Mouse (Mus musculus) cortical plate, adult 2 months (tissue): ENCODE results near the gene Arhgap17. TPM values are rescaled to one million over a fixed set of nuclear protein-coding genes. Genes with fewer than 3 reads are reported as not detected.

Experiments used
- H3K27ac ChIP-seq: fragments of 200-500 bp; 2 replicates; pipeline ENCODE4 v1.5.1; 2012; ENCODE audit warnings: low read length, control low read depth, inconsistent platforms; ENCODE audit not compliant: insufficient read depth
- H3K4me1 ChIP-seq: fragments of 200-500 bp; 2 replicates; pipeline ENCODE4 v1.6.1; 2011; ENCODE audit warnings: low read length; ENCODE audit not compliant: control insufficient read depth, insufficient read depth
- H3K4me3 ChIP-seq: fragments of 200-500 bp; 2 replicates; pipeline ENCODE4 v1.5.1; 2011; ENCODE audit warnings: mild to moderate bottlenecking, low read length, control low read depth; ENCODE audit not compliant: insufficient read depth
- CTCF ChIP-seq: fragments of 200-500 bp; IDR thresholded peaks from 2 replicates; pipeline ENCODE4 v1.5.1; 2011; ENCODE audit warnings: mild to moderate bottlenecking, control low read depth, low read length; ENCODE audit not compliant: insufficient read depth; ENCODE audit errors: extremely low read depth
- POLR2A ChIP-seq: fragments of 200-500 bp; IDR thresholded peaks from 2 replicates; pipeline ENCODE4 v1.6.1; 2011; ENCODE audit warnings: mild to moderate bottlenecking, low read length, control low read depth; ENCODE audit not compliant: insufficient read depth; ENCODE audit errors: extremely low read depth
- polyA plus RNA-seq: library from polyadenylated mRNA; depleted of rRNA; stranded (reverse); fragments of >200 nt; gene quantifications from 2 replicates; pipeline ENCODE4 v1.2.3, GENCODE M21; 2012; rRNA removed

Gene Arhgap17
- 17.2 and 20.1 TPM in 2 replicates for polyA plus RNA-seq

- H3K4me1 ChIP-seq = peaks cover 10% of the 10 kb centered on the region
- TF ChIP-seq POLR2A = peak; percentile 32; the same call in 1 of the 2 replicates
- no peak for TF ChIP-seq CTCF
- H3K4me3 ChIP-seq = peak within 1 kb of the TSS; percentile 68
- peak within 1 kb of the TSS; percentile 77; the same call in 1 of the 2 replicates for H3K27ac ChIP-seq
These were observed at the start of gene Arhgap17, which contains the start of gene Lcmt1 for GRCm38 (mm10) chr7:123369759-123370481. Gene Arhgap17 (minus strand): TSS chr7:123369915. Gene Lcmt1 (plus strand): TSS chr7:123369784.

GRCm38 (mm10) chr7:123417661-123418060 is 47.9 kb upstream of the Arhgap17 start:
- no peak for TF ChIP-seq POLR2A
- TF ChIP-seq CTCF = no peak
- H3K4me3 ChIP-seq = no peak overlapping the region
- H3K27ac ChIP-seq = no peak overlapping the region
- H3K4me1 ChIP-seq = no peaks in the 10 kb centered on the region

DNA sequence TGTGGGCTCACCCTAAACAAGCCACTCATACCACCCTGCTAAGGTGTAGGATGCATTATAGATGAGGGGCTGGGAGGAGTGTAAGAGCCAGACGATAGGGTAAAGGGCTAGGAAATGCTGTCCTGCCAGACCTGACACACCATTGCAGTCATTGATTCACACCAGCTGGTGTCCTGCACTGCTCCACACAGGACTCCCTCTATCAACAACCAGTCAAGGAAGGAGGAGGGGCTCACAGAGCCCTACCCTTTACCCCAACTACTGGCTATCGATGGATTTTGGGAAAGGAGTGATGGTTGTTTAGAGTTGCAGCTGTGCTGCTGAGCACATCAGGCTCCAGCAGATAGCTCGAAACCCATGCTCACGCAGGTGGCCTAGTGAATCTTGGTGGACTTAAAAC is 47.1 kb upstream of the Arhgap17 start:
- Histone ChIP-seq H3K4me3 (no peak overlapping the region), H3K4me1 (peaks cover 6% of the 10 kb centered on the region), H3K27ac (no peak overlapping the region)
- TF ChIP-seq CTCF = no peak

GRCm38 (mm10) chr7:123412143-123412542 is 42.4 kb upstream of the Arhgap17 start:
- no peak overlapping the region for H3K4me3 ChIP-seq
- H3K27ac ChIP-seq = 0 out of 2 replicates have a peak overlapping the region, but pooled peaks have one; percentile 35
- H3K4me1 ChIP-seq = peaks cover 13% of the 10 kb centered on the region
- TF ChIP-seq POLR2A = no peak
- no peak for TF ChIP-seq CTCF

DNA sequence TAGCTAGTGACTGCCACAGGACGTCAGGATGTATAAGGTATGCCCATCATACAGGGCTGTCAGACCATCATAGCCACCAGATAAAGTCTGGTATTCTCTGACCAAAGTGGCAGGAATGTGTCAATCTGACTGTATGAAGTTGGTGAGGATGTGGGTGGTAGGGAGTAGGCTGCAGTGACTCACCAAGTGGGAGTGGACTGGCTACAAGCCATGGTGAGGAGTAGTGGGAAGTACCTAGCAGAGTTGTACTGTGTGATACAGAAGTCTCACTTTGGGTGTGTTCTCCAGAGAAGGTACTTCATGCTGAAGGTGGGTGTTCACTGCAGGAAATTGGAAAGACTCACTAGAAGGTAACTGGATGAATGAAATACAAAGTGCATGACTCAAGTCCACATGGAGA is 41.4 kb upstream of the Arhgap17 start:
- H3K27ac ChIP-seq = no peak overlapping the region
- no peak overlapping the region for H3K4me3 ChIP-seq
- no peak for TF ChIP-seq POLR2A
- TF ChIP-seq CTCF = no peak
- peaks cover 14% of the 10 kb centered on the region for H3K4me1 ChIP-seq

DNA sequence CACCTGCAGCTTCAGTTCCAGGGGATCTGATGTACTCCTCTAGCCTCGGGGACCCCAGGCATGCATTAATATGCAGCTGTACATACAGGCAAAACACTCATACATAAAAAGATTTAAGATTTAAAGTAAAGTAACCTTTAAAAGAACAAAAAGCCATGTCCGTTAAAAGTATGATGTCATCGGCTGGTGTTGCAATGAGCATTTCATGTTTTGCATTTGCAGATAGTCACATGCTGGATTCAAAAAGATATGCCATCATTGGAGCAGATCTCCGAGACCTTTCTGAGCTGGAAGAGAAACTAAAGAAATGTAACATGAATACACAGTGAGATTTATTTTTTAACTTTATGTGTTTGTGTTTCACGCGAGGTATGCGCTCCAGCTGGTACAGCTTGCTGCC is 40.8 kb upstream of the Arhgap17 start:
- no peak overlapping the region for H3K27ac ChIP-seq
- no peak overlapping the region for H3K4me3 ChIP-seq
- TF ChIP-seq POLR2A (no peak), CTCF (no peak)
- H3K4me1 ChIP-seq = peaks cover 14% of the 10 kb centered on the region

DNA sequence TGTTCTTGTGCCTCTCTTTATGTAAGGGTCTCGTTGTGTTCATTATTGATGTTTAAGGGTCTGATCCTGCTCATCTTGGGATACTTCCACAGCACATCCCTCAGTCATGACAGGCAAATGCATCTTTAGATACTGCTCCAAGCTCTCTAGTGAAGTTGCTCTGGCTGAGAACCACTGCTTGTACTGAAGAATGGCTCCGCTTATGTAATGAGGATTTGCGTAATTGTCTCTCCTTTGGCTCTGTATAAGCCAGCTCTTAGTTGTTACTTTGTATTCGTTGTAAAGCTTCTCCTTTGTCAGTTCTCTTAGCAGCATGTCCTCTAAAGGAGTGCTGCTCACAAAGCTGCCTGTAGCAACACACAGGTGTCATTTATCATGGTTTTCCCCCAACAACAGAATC is 37.3 kb upstream of the Arhgap17 start:
- TF ChIP-seq POLR2A (no peak), CTCF (no peak)
- Histone ChIP-seq H3K4me3 (no peak overlapping the region), H3K4me1 (peaks cover 9% of the 10 kb centered on the region; the same call in 1 of the 2 replicates), H3K27ac (no peak overlapping the region)

- peaks cover 2% of the 10 kb centered on the region; the same call in 1 of the 2 replicates for H3K4me1 ChIP-seq
- H3K27ac ChIP-seq = no peak overlapping the region
- TF ChIP-seq POLR2A (no peak), CTCF (no peak)
These were observed 35.9 kb upstream of the Arhgap17 start for GRCm38 (mm10) chr7:123405619-123406018.

DNA sequence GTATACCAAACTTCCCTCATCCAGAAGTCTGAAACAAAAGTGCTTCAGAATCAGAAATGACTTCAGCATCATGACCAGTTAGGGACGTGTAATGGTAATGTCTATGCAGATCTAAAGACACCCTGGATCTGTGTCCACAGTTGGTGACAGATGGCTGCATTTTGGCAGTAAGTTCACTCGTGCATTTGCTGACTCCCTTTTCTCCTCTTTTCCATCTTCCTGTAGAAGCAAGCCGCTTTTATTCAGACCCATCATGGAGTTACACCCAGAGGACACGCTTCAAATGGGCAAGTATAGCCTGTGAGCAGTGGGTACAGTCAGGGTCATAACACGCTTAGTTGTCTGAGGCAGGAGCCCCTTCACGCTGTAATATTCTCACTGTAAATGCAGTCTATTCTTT is 34.5 kb upstream of the Arhgap17 start:
- Histone ChIP-seq H3K27ac (no peak overlapping the region), H3K4me1 (peaks cover 2% of the 10 kb centered on the region; the same call in 1 of the 2 replicates), H3K4me3 (no peak overlapping the region)
- TF ChIP-seq POLR2A = no peak
- no peak for TF ChIP-seq CTCF

More at GRCm38 (mm10) chr7:123405619-123406018, 35.9 kb upstream of the Arhgap17 start:
- H3K4me3 ChIP-seq = no peak overlapping the region

DNA sequence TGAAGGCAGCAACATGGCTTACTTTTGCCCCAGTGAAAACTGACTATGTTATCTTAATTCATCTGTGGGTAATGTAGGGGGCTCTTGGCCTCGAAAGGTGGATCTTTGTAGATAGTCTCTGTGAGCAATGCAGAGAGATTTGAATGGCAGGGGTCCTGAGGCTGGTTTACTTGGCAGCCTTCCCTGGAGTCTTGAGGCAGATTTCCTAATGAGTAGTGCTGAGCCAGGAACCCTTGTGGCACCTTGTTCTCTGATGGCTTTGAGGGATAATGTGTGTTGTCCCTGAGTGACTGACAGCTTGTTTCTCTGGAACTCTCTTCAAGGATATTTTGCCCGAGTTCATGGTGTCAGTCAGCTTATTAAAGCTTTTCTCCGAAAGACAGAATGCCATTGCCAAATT is 31.4 kb upstream of the Arhgap17 start:
- no peak for TF ChIP-seq CTCF
- TF ChIP-seq POLR2A = no peak
- no peaks in the 10 kb centered on the region; the same call in 1 of the 2 replicates for H3K4me1 ChIP-seq
- H3K4me3 ChIP-seq = no peak overlapping the region
- H3K27ac ChIP-seq = no peak overlapping the region
